Mouse (Mus musculus) ovary, adult 18-20 months (tissue): ENCODE measurements at regions not wholly inside any gene's neighbourhood (a gene's known extent, or its start where the extent isn't known, plus 50 kb on each side); places are given as distances from the start of the nearest gene placed in this dataset.

Experiments used
- DNase-seq: peaks from one replicate; pipeline ENCODE4 v3.0.0; 2022; ENCODE audit warnings: low spot score, mixed read lengths

DNA sequence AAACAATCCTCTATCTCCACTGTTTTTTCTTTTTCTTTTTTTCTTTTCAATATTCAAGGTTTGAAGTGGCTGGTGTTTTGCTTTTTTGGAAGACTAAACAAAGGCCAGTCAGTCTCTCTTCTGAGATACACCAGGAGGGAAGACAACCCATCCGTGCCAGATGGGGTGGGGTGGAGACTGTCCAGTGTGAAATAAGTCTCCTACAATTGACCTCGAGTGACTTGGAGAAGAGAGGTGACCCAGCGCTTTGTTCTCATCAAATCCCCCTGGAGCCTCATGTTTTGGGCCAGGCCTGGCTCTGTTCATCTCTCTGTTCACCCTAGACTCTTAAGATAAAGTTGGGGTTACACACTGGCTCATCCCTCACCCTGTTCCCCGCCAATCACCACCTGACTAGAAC is 169.2 kb upstream of the Tbca start:
- DNase-seq = peak; percentile 83

DNA sequence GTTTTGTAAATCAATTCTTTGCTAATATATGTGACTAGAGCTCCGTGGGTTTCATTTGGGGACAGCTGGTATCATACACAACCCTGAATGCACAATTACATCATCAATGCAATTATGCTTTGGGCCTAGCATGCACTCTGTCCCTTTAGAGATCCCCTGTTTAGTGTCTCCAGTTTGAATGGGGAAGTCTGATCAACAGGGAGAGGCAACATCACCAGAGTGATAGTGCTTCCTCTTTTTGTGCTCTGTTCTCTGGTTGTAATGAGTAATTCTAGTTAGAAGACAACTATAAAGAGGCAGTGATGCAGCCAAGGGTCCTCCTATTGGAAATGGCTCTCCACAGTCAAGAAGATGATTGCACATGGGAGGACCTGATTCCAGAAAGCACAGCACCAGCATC is 158.7 kb upstream of the Tbca start:
- DNase-seq = no peak

DNA sequence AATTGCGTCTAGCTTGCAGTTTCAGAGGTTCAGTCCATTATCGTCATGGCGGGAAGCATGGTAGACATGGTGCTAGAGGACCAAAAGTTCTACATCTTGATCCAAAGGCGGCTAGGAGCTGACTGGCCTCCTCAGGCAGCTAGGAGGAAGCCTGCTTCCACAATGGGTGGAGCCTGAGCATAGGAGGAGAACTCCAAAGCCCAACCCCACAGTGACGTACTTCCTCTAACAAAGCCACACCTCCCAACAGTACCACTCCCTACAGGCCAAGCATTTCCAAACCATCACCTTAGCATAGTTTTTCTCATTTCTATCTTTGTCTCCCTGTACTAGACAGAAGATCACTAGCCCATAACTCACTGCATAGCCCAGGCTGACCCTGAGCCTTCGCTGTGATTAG is 158.0 kb upstream of the Tbca start:
- DNase-seq = no peak

DNA sequence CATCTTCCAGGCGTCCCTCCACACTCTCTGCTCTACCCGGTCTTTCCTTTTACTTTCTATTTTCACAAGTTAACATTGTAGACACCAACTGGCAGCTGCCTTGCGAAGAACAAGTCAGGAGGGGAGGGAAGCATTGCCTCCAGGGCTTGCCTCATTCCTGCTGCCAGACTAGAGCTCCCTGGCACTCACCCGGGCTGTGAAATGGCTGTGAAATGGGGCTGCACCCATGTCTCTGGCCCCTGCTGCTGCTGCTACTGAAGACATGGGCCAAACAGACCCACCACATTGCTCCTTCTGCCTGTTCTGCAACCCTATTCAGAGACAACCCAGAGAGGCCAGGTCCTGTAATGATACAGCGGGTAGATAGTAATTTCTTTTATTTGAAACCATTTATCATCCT is 156.0 kb upstream of the Tbca start:
- no peak for DNase-seq

DNA sequence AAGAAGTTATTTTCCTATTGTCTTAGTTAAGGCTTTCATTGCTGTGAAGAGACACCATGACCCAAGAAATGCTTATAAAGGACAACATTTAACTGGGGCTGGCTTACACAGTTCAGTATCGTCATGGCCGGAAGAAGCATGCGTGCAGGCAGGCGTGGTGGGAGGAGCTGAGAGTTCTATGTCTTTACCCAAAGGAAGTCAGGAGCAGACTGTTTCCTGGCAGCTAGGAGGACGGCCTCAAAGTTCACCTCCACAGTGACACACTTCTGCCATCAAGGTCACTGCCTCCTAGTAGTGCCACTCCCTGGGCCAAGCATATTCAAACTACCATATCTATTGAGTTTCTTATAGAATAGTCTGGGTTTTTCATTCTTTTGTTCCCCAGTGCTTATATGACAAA is 148.4 kb upstream of the Tbca start:
- no peak for DNase-seq

DNA sequence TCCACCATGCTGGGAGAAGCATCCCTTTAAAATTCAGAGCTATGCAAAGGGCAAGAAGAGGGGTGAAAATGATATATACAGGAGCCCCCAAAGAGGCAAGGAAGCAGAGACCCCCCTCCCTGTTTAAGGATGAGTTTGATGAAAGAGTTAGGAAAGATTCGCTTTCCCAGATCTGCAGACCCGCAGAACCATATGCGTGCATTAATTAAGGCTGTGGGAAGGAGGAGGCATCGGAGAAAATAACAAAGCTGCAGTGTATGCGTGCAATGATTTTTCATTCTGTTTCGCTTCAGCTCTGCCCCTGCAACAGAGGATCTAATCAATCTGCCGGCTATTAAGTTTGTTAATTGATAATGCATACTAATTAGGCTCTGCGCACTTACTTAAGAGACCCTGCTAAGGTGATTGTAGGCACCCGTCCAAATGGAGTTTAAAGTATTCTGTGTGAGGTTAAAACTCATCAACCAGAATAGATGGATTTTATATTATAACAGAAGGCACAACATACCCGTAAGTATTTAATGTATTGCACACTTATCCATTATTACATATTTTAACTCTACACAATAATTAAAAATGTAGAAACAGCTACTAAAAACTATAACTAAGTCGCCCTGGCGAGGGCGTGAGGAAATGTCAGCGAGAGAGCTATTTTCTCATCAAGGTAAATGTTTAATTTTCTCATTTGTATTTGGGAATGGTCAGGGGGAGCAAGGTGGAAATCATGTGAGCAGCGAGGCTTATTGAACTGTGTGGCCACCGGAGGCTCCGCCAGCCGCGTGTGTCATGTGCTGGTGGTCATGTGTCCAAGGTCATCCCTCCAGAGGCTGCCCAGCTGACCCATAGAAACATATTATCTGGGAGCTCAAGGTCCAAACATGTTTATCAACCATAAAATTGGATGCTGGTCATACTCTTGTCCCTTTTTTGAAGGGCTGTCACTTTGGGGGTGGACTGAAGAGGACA is 143.2 kb upstream of the Tbca start:
- DNase-seq = no peak

DNA sequence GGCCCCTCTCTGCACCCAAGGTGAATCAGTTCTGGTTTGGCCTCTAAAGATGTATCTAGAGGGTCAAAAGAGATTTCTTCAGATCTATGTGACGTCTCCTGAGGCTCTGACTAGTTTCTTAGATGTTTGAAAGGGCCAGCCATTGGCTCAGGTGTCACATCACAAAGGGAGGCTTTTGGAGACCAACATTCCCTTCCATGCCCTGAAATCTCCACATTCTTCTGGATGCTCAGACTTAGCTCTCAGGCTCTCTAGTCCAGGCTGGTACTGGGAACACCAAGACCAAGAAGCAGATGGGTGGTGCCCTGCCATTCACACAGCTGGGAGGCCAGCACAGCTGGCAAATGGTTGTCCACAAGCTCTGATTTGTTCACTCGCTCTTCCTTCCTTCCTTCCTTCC is 142.4 kb upstream of the Tbca start:
- DNase-seq = no peak

DNA sequence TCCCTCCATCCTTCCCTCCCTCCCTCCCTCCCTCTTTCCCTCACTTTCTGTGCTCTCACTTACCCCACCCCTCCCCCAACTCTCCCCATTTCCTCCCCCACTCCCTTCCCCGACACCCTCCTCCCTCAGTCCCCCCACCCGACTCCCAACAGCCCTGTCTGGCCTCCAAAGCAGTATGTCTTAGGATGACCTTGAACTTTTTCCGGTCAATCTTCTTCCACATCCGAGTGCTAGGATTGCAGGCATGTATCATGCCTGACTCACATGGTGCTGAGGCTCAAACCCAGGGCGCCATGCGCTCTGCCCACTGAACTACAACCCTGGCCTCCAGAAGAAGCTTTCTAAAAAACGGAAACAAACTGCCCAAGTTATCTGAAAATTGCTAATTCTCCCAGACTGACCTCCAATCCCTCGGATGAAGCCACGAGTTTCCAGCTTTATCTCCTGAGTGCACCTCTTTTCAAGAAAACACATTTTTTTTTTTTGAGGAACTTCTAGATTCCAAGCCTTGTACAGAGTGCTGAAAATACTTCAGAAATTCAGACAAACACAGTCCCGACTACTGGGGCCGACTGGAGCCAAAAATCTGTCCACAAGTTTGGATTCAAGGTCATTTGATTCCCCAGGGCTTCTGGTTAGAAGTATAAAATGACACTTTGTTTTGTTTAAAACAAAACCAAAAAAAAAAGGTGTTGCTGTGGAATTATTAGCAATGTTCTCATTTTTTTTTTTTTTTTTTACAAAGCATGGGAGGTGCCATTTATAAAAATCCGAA is 141.7 kb upstream of the Tbca start:
- DNase-seq = no peak

DNA sequence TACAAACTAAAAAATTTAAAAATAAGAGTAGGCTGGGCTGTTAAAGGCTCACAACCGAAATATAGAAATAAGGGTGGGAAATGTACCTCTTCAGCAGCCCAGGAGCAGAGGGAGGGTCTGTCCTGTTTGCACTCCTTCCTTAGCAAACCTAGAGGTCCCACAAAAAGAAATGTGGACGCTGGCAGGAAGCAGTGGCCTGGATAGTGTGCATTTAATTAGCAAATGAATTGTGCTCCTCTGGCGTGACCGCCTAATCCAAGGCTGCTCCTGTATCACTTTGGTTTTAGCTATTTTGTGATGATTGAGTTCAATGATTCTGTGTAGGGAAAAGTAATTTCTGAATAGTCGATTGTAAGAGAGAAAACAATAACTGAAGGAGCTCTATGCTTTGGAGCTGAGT is 141.1 kb upstream of the Tbca start:
- no peak for DNase-seq

DNA sequence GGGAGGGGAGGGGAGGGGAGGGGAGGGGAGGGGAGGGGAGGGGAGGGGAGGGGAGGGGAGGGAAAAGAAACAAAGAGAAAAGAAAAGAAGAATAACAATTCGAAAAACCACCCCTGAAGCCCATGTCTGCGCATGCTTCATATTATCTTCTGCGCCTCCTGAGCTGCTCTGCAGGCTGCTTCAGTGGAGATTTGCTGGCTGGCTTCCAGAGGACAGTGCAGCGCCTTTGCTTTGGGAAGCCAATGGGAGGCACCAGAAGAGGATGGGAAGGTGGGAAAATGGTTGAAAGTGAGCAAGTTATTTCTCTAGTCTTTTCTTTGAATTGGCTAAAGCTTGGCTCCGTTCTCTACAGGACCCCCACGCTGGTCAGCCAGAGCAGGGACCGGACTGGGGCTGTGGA is 137.8 kb upstream of the Tbca start:
- peak; percentile 28 for DNase-seq

DNA sequence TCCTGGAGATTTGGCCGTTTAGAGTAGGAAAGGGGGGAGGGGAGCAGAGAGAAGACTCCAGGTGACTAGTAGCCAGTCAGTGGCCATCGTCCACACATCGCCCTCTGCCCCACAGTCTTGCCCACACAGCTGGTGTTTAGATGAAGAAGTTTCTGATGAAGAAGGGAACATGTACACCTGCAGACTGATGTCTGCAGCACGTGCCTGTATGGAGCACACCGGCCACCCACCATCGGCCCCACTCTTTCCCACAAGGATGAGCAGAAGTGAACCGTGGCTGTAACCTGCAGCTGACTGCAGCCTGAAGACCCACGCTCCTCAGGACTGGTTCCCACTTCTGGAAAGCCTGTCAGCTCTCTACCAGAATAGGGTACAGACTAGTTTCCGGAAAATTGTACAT is 121.1 kb upstream of the Tbca start:
- DNase-seq = no peak

DNA sequence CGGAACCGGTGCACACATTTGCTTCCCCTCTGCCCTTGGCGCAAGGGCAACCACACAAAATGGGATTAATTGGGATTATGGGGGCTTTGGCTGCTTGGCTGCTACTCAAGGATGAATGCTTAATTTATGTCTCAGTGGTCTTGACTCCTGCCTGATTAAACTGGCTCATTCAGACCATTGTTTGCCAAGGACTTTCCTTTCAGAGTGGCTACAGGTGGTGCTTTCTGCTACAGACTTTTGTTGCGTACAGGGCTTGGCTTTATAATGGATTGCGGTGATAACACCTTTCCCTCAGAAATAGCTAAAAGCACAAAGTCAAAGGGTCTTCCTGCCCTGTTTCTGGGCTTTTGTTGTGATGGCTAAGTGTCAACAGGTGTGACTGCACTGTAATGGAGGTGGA is 120.4 kb upstream of the Tbca start:
- no peak for DNase-seq

DNA sequence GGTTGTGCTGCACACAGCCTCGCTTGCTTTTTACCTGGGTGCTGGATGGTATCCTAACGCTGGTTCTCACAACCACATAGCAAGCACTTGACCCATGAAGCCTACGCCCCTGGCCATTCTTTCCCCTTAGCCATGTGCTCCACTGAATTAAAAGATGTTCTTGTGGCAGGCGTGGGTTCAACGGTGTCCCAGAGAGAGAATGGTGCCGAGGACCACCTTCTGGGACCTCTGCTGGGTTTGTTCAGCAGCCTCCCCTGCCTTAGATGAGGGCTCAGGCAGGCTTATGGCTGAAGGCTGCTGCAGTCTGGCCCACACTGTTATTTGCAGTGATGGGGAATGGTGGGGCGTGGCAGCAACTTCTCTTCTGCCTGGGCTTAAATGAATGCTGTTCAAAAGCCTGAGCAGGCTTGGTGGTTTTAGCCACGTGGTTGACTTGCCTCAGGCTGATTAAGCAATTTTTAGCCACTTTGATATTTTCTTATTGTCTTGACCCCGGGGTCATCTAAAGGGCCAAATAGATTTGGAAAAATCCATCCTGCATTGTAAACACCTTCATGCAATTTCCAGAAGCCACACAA is 119.5 kb upstream of the Tbca start:
- no peak for DNase-seq

DNA sequence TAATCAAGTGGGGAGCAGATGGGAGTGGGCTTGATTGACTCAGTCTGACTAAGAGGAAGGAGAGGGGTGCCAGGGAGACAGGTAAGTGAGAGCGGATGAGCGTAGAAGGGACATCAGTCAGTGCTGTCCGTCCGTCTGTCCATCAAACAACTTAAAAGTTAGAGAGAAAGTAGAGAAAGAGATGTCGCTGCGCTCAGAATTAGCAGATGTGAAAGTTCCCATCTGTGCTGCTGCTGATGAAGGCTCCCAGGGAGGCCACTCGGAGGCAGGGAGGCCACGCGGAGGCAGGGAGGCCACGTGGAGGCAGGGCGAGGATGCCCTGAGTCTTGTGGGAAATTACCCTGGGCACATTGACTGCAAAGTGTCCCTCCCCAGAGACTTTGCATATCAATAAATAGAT is 118.4 kb upstream of the Tbca start:
- no peak for DNase-seq

DNA sequence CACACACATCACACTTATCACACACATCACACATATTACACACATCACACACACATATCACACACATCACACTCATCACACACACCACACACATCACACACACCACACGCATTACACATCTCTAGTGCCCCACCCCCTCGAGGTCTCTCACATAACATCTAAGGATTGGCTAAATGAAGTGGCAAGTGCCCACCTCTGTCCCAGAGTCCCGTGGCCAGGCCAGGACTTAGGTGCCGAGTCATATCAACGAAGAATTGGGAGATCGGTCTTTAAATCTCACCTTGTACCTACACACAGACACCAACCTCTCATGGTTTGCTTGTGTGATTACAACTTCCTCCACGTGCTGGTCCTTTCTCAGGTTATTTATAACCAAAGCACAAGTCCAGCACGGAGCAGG is 117.7 kb upstream of the Tbca start:
- DNase-seq = no peak

DNA sequence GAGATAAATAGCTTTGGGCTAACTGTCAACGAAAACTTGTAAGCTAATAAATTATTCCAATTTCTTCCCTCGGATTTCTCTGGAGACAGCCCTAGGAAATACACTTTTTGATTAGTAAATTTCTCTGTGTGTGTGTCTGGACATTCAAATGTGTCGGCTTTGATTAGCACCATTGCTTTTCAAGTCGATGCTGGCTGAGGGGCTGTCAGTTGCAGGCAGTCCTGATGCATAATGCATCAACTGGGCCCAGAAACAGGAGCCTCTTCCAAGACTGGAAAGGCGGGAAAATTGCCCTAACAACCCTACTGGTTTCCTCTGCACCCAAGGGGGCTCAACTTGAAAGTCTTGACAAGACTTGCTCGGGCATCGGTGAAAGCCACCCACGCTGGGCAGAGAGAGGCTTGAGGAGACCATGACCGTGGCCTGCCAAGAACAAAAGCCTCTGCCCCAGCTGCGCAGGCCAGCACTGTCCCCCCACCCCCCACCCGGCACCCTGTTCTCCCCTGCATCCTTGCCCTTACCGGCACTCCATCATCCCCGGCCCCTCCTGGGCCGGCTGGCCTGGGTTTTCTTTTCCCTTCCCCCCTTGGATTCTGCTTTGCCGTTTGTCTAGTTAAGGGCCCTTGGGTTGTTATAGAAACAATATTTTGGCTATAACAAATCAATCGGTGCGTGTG is 108.1 kb upstream of the Tbca start:
- no peak for DNase-seq

DNA sequence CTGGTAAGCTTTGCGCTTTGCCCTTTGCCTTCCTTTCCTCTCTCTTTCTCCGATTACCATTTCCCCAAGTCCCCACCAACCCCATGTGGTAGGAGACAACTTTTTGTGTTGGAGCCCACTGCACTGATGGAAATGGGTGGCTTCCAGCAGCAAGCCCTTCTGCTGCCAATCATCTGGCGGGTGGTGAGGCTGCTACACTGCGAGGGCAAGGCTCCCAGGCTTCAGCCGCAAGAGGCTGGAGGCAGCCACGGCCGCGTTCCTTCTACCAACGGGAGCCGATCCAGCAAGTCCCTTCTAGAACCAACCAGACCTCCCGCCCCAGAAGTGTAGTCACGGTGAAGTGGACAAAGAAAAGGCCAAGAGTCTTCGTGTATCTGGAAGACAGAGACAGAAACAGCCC is 107.1 kb upstream of the Tbca start:
- no peak for DNase-seq

DNA sequence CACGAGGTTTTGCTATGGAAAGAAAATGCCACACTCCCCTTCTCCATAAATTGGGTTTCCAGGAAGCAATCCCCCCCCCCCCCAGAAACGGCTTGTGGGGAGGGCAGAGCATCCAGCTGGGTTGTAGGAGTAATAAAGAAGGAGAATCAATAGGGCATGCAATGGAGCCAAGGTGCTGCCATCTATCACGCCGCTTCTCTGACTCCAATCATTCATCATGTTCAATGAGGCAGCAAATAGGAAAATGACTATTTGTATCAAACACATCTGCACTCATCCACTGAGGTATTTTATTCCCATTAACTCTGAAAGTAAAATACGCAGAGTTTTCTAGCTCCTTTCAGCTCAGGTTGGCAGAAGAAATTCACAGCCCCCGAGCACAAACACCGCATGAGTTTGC is 103.5 kb upstream of the Tbca start:
- no peak for DNase-seq

DNA sequence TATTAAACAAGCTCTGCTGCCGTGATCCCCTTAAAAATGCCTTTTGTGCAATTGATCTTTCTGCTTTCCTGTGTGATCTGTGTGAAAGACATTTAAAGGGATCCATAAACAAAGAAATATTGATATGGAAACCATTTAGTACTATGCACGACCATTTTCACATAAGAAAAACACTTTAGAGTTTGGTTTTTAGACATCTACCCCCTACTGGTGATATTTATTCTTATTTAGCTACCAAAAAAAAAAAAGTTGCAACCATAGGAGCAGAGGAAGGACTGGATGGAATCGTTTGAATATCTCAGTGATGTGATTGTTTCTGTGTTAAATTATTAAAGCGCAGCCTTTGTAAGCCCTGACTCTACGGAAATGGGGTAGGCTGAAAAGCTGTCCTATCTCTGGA is 101.4 kb upstream of the Tbca start:
- no peak for DNase-seq

DNA sequence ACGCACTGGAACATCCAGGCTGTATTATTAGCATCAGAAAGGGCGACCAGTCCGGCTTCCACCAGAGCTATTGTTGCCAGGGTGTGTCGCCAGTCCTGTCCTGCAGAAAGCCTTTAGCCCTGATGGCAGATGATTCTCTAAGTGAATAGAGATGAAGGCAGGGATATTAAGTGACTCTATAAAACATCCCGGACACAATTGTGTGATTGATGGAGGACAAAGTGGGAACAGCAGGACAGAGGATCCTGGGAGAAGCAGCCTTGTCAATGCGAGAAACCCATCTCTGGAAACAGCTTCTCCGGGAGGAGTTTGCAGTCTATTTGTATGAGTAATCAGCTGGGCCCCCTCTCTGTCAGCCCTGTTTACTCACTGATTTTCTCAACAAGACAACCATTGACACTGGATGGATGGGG is 82.1 kb upstream of the Tbca start:
- DNase-seq = no peak

DNA sequence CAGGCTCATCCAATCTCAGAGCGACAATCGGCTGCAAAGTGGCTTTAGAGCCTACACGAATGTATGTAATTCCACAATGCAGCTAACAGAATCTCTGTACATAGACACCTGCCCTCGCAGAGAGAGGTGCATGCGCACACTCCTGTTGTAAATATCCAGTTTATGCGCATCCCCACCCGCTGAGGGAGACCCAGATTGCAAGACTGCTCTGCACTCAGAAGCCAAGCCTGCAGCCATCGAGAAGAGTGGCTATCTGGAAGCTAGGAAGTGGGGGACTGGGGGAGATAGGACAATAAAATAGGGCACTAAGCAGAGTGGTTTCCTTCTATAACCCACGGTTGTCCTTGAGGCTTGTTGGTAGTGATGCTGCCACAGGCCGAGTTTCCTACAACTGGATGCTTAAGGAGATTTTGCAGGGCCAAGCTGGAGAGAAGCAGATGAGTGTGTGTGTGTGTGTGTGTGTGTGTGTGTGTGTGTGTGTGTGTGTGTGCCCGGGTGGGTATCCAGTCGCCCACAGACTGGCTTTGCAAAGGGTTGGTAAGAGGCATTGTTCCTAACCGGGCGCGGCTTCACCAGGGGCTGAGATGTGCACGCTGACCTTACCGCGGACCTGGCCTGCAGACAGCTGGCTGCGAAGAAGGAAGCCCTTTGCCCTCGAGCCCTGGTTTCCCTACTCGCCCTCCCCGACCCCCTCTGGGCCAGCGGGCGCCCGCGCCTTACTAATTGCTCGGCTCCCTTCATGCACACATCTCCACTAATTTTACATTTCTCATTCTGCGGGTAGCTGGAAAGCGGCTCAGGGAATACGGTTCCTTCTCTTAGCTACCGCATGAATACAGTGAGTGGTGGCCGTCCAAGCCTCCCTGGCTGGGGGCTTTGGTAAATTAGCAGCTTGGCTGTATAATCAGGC is 81.1 kb upstream of the Tbca start:
- DNase-seq = no peak
